Mouse (Mus musculus) kidney, adult 2 months (tissue): ENCODE results near the gene Tmco5. TPM values are rescaled to one million over a fixed set of nuclear protein-coding genes. Genes with fewer than 3 reads are reported as not detected.
"Not testable (repeated sequence)": the region's sequence is repeated elsewhere in the genome, so short reads cannot be mapped to it uniquely, and the experiment has no call there.

ENCODE experiments used
- DNase-seq: peaks from one replicate; pipeline ENCODE4 v3.0.0; 2021
- H3K27ac ChIP-seq: fragments of 200-500 bp; 2 replicates; pipeline ENCODE4 v1.5.1; 2012; ENCODE audit warnings: low read depth, low read length, control low read depth, inconsistent platforms; ENCODE audit not compliant: insufficient read depth
- H3K27me3 ChIP-seq: fragments of 200-500 bp; replicated peaks from 2 replicates; pipeline ENCODE4 v1.6.1; 2012; ENCODE audit warnings: mild to moderate bottlenecking, moderate library complexity, low read length, inconsistent platforms; ENCODE audit not compliant: control insufficient read depth, insufficient read depth
- H3K36me3 ChIP-seq: fragments of 200-500 bp; 2 replicates; pipeline ENCODE4 v1.6.1; 2012; ENCODE audit warnings: mild to moderate bottlenecking, moderate library complexity, low read length, inconsistent platforms; ENCODE audit not compliant: control insufficient read depth, insufficient read depth
- H3K4me1 ChIP-seq: fragments of 200-500 bp; 2 replicates; pipeline ENCODE4 v1.6.1; 2011; ENCODE audit warnings: low read length; ENCODE audit not compliant: control insufficient read depth, insufficient read depth
- H3K4me3 ChIP-seq: fragments of 200-500 bp; 2 replicates; pipeline ENCODE4 v1.5.1; 2011; ENCODE audit warnings: mild to moderate bottlenecking, low read depth, low read length, control low read depth; ENCODE audit not compliant: insufficient read depth
- CTCF ChIP-seq: fragments of 200-500 bp; conservative IDR thresholded peaks from 2 replicates; pipeline ENCODE4 v1.5.1; 2011; ENCODE audit warnings: low read depth, mild to moderate bottlenecking, control low read depth, low read length, moderate library complexity, mixed read lengths; ENCODE audit not compliant: insufficient read depth, insufficient read length
- POLR2A ChIP-seq: fragments of 200-500 bp; IDR thresholded peaks from one replicate; pipeline ENCODE4 v1.6.1; 2011; ENCODE audit warnings: low read depth, low read length, control low read depth
- WGBS: fragments of 180-500 bp; shearing (Covaris S2); methylation state at CpG from one replicate; pipeline ENCODE4 v1.1.7; 2018; 5-methylcytosine and 5-hydroxymethylcytosine counted together
- polyA plus RNA-seq: library from polyadenylated mRNA; depleted of rRNA; stranded (reverse); fragments of >200 nt; gene quantifications from 2 replicates; pipeline ENCODE4 v1.2.3, GENCODE M21; 2012

The Tmco5 gene
- polyA plus RNA-seq, 1 experiment = not detected

- Histone ChIP-seq H3K27me3 (no peaks in the 10 kb centered on the region), H3K27ac (no peak overlapping the region), H3K36me3 (no peaks in the 10 kb centered on the region), H3K4me1 (no peaks in the 10 kb centered on the region), H3K4me3 (no peak overlapping the region)
- no peak for TF ChIP-seq POLR2A
- no peak for TF ChIP-seq CTCF
- DNase-seq = no peak
- 87% methylated on average over 3 of the region's 3 CpGs for WGBS
Observed at GRCm38 (mm10) chr2:116923684-116924083, 45.2 kb downstream of the Tmco5 start.

- Histone ChIP-seq H3K4me1 (no peaks in the 10 kb centered on the region), H3K27me3 (no peaks in the 10 kb centered on the region), H3K36me3 (no peaks in the 10 kb centered on the region), H3K4me3 (no peak overlapping the region), H3K27ac (no peak overlapping the region)
- DNase-seq = no peak
- 93% methylated on average over 7 of the region's 7 CpGs for WGBS
- TF ChIP-seq CTCF (no peak), POLR2A (no peak)
Observed at GRCm38 (mm10) chr2:116924292-116924691, 45.8 kb downstream of the Tmco5 start.

- no peak for DNase-seq
- H3K4me1 ChIP-seq = no peaks in the 10 kb centered on the region
- TF ChIP-seq CTCF (no peak), POLR2A (no peak)
- no peaks in the 10 kb centered on the region for H3K27me3 ChIP-seq
- no peak overlapping the region for H3K4me3 ChIP-seq
- no peak overlapping the region for H3K27ac ChIP-seq
- 80% methylated on average over 5 of the region's 5 CpGs for WGBS
- no peaks in the 10 kb centered on the region for H3K36me3 ChIP-seq
Observed at GRCm38 (mm10) chr2:116925230-116925629, 46.7 kb downstream of the Tmco5 start.

GRCm38 (mm10) chr2:116932218-116932617 lies 53.7 kb downstream of the Tmco5 start:
- TF ChIP-seq CTCF = no peak
- TF ChIP-seq POLR2A = no peak
- Histone ChIP-seq H3K4me1 (no peaks in the 10 kb centered on the region), H3K27me3 (no peaks in the 10 kb centered on the region), H3K27ac (no peak overlapping the region), H3K36me3 (no peaks in the 10 kb centered on the region), H3K4me3 (no peak overlapping the region)
- peak; percentile 36 for DNase-seq
- WGBS = 63% methylated on average over 7 of the region's 7 CpGs

- not testable (repeated sequence) for H3K27me3 ChIP-seq, H3K27ac ChIP-seq, H3K36me3 ChIP-seq, H3K4me1 ChIP-seq, H3K4me3 ChIP-seq, DNase-seq
- 82% methylated on average over 1 of the region's 1 CpGs for WGBS
Observed at GRCm38 (mm10) chr2:116934236-116934635, 55.7 kb downstream of the Tmco5 start.

GRCm38 (mm10) chr2:116934776-116935175 lies 56.3 kb downstream of the Tmco5 start:
- H3K36me3 ChIP-seq = no peaks in the 10 kb centered on the region
- no peak overlapping the region; the same call in 1 of the 2 replicates for H3K27ac ChIP-seq
- no peak overlapping the region for H3K4me3 ChIP-seq
- TF ChIP-seq CTCF (no peak), POLR2A (no peak)
- H3K4me1 ChIP-seq = no peaks in the 10 kb centered on the region
- DNase-seq = no peak
- H3K27me3 ChIP-seq = no peaks in the 10 kb centered on the region

GRCm38 (mm10) chr2:116936371-116936770 lies 57.9 kb downstream of the Tmco5 start:
- no peaks in the 10 kb centered on the region for H3K36me3 ChIP-seq
- no peaks in the 10 kb centered on the region for H3K27me3 ChIP-seq
- DNase-seq = no peak
- no peak for TF ChIP-seq POLR2A
- no peak for TF ChIP-seq CTCF
- WGBS = 64% methylated on average over 2 of the region's 2 CpGs
- no peak overlapping the region for H3K4me3 ChIP-seq
- no peaks in the 10 kb centered on the region for H3K4me1 ChIP-seq
- H3K27ac ChIP-seq = no peak overlapping the region

- Histone ChIP-seq H3K36me3 (no peaks in the 10 kb centered on the region), H3K4me1 (no peaks in the 10 kb centered on the region), H3K27ac (no peak overlapping the region), H3K4me3 (no peak overlapping the region), H3K27me3 (no peaks in the 10 kb centered on the region)
- TF ChIP-seq CTCF (no peak), POLR2A (no peak)
- no peak for DNase-seq
- WGBS = 100% methylated on average over 1 of the region's 1 CpGs
Observed at GRCm38 (mm10) chr2:116937166-116937565, 58.7 kb downstream of the Tmco5 start.
